Mouse (Mus musculus): ENCODE data around the gene Tmbim6. TPM values are rescaled to one million over a fixed set of nuclear protein-coding genes. Genes with fewer than 3 reads are reported as not detected.

Gene Tmbim6
- 100 to 1,000 TPM; 331 to 338 TPM for total RNA-seq (2021)

DNA sequence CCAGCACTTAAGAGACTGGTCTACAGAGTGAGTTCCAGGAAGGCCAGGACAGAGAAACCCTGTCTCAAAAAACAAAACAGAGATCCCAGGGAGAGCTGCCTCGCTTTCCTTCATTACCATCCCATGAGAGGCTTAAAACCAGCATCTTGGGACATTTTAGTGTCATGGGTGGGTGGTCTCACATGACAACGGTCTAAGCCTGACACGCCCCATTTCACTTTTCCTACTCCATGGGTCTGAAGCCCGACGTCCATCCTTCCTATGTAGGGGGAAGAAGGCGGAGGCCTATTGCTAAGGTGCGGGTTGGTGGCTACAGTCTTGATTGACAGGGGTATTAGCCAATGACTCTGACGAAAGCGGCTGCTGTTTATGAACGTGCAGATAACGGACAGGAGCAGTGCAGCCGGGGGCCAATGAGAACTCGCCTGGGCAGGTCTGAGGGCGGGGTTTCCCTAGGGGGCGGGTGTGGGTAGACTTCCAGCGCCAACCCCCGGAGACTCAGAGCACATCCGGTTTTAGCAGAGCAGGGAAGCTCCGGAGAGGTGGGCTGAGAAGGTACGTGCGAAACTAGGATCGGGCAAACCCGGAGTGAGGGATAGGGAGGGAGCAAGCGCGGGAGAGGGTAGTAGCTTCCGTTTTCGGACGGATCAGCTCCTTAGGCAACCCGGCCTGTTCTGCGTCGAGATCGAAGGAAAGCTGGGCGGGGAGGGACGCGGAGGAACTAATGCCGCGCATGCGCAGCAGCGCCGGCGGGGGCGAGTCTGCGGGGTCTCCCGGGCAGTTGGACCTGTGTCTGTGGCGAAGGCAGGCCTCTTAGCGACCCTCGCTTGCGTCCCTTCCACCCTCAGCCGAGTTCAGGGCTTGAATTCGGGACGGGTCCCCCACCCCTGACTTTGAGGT is at the start of gene Tmbim6:
TSS of gene Tmbim6 (plus strand) at position 397 of the 900 bp plus-strand sequence.
- intact Hi-C loops (cut with DNase I): no loop called here
- peak; percentile 99 to 100 for DNase-seq (ENCODE audit: low spot score in 2 of 2)

DNA sequence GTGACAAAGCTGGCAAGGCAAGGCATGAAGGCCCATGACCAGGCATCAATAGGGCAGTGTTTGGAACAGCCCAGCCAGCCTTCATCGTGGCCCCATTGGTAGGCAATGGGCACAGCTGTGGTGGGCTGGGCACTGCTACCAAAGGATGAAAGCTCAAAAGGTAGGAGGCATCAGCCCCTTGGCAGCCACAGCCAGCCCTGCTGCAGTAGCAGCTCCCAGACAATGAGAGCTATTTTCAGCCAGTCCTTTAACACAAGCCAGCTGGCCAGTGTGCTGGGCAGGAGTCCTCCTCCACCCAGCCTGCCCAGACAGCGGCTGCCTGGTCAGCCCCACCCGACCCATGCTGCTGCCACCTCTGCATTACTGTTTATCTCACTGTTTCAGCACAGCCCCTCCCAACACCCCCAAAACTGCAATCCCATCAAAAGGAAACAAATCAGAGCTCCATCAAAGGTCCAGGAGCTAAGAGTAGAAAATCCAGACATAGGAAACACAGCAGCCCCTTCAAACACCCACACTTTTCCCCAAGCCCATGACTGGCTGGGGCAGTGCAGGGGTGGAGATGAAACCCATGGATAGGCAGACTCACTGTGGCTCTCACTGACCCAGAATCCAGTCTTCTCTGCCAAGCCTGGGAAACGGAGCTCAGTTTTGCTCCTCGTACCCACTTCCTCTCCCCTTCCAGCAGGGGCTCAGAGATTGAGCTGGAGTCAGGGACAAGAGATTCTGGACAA is 49.1 kb upstream of the Tmbim6 start:
- intact Hi-C loops (cut with DNase I): loop anchor here (2.0 kb wide), 1 partner anchor 17 kb away; no protein-coding TSS in a partner anchor
- DNase-seq (ENCODE audit: low spot score in 2 of 2): peak; percentile 60 to 83

DNA sequence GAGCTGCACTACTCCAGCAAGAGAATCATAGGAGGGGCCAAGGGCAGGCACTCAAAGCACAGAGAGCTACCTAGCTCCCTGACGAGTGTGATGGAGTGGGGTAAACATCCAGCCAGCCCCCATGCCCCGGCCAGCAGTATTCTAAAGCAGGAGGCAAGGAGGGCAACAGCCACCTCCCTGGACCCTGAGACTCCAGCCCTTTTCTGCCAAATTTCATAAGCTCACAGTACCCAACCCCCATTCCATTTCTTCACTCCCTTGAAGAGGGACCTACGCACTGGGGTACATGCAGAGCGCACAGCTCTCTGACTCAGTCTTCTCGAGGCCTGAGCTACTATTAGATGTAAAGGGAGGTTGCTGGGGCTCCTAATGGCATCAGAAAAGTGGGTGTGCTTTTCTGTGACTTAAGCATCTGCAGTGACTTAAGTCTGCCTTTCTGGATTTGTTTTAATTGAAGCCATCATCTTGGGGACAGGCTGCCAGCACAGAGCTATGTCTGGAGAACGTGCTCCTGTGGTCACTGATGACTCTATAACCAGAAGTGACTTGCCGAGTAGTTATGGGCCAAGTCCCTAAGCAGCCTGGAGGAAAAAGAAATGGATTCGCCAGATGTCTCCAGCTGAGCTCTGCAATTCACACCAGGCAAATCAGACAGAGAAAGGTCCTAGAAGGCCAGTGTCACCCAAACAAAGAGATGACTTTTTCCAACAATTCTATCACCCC is 48.4 kb upstream of the Tmbim6 start:
- intact Hi-C loops (cut with DNase I): no loop called here
- no peak for DNase-seq (ENCODE audit: low spot score in 2 of 2)

DNA sequence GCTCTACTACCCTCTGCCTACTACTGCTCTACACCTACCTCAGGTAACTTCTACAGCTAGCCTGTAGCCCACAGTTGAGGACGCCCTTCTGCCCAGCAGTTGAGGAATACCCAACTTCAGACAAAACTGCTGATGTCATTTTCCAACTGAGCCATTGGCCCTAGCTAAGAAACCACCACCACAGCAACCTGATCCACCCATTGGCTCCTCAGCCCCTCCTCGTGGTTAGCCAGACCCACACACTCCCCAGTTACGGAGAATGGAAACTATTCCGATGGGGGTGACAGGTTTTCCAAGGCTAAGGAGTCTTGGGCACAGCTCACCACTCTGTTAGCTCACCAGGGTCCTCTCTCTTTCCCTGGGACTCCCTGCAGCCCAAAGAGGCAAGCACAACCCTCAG is 47.7 kb upstream of the Tmbim6 start:
- intact Hi-C loops (cut with DNase I): no loop called here
- no peak for DNase-seq (ENCODE audit: low spot score in 2 of 2)

DNA sequence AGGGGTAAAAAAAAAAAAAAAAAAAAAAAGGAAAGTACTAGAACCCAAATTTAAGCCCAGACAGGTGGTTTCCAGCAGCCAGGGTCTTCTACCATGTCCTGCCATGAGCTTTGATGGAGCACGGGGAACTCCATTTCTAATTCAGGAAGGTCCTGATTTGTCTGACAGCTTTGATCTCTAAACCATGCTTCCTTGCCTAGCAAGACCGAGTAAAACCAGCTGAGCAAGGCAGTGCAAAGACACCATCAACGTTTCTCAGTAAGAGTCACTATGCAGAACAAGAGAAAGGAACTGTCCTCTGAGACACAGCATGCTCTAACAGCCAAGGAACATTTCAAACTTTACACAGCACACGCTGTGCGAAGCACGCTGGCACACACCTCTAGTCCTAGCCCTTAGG is 41.1 kb upstream of the Tmbim6 start:
- intact Hi-C loops (cut with DNase I): no loop called here
- DNase-seq (ENCODE audit: low spot score in 2 of 2): no peak

DNA sequence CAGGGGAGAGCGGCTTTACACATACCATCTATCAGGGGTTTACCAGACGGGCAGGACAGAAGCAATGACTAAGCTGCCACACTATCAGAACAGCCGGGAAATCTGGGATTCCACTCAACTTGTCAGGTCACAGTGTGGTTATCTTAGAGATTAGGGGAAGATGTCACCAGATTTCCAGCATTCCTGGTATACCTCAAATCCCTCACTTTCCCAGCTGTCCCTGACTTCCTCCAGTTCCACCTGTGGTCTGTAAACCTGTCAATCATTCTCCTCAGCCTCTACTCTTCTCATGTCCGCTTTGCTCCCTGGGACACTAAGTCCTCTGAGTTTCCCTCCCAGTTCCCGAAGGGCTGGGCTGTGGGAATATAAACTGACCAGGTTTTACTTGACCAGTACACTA is 40.4 kb upstream of the Tmbim6 start:
- DNase-seq (ENCODE audit: low spot score in 2 of 2): no peak
- intact Hi-C loops (cut with DNase I): no loop called here

DNA sequence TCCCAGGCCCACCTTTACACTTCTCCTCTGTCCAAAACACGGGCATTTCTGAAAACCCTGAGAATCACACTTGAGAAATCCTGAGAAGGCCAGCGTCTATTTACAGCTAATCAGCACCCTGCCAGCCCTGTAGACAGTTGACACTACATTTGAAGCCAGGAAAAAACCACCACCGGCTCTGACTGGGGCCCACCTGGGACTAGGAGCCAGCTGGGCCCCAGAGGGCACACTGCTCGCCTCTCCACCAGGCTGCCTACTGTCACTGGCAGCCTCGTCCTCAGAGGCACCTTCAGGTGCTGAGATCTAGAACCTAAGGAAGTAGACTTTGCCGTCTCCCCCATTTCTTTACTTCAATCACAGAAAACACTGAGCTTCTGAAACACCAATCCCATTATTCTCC is 37.0 kb upstream of the Tmbim6 start:
- DNase-seq (ENCODE audit: low spot score in 2 of 2): no peak
- intact Hi-C loops (cut with DNase I): no loop called here

DNA sequence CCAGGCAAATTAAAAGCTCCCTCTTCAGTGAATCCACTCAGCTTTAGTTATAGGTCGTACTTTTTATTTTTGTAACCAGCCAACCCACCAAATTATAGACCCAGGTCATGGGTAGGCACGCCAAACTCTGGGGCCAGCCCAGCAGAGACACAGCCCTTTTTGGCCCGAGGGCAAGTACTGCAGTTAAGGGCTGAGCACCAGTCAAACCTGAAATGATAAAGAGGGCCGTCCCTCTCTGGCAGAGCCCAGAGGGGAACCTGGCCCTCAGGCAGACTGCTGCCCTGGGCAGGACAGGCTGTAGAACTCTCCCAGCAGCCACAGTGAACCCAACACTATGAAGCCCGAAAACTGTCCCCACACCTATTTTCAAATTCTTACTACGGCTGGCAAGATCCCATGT is 36.2 kb upstream of the Tmbim6 start:
- no peak for DNase-seq (ENCODE audit: low spot score in 2 of 2)
- intact Hi-C loops (cut with DNase I): no loop called here

DNA sequence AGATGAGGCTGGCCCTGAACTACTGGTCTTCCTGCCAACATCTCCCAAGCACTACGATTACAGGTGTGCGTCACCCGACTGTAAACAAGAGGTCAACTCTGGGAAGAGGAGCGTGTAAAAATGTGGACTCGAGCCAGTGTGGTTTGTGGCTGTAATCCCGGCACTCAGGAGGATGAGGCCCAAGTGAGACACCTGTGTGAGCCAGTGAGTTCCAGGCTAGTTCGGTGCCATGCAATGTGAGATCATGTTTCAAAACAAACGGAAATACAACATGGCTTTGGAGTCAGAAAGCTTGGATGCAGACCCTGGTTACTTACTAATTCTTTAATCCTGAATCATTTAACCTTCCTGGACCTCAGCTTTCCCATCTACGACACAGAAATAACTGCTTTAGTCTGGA is 33.7 kb upstream of the Tmbim6 start:
- no peak for DNase-seq (ENCODE audit: low spot score in 2 of 2)
- intact Hi-C loops (cut with DNase I): no loop called here

DNA sequence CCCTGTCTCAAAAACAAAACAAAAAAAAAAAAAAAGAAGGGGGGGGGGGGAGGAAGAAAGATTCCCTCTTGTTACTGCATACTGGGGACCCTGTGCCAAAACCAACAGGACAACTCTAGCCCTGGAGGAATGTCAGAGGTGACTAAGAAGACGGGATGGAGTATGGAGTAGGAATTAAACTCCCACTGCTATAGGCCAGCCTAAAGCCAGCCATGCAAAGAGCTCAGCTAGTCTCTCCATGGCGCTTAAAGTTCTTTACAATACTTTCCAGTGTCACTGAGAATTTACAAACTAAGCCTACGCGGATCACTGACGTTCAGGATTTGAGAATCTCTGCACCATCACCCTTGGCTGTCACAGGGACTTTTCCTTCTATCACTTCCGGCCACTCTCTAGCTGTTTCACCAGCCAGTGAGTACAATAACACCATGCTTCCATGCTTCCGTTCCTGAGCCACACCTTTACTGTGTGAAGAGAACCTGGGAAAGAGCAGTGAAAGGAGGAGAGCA is 28.6 kb upstream of the Tmbim6 start:
- no peak for DNase-seq (ENCODE audit: low spot score in 2 of 2)
- intact Hi-C loops (cut with DNase I): no loop called here

DNA sequence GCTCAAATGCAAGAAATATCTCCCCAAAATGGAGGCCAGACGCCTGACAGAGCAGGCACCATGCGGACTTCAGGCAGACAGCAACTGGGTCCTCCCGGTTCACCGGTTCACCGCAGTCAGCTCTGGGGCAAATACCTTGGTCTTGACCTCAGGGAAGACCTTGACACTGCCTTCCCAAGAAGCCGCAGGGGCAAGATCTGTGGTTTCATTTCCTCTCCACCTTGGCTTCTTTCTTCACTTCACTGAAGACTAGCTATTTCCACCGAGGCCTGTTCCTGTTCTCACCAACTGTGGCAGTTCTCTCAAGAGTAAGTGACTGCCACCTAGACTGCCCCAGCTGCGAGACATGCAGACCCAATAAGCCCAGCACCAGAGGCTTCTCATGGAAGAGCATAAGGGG is 27.8 kb upstream of the Tmbim6 start:
- no peak for DNase-seq (ENCODE audit: low spot score in 2 of 2)
- intact Hi-C loops (cut with DNase I): no loop called here

DNA sequence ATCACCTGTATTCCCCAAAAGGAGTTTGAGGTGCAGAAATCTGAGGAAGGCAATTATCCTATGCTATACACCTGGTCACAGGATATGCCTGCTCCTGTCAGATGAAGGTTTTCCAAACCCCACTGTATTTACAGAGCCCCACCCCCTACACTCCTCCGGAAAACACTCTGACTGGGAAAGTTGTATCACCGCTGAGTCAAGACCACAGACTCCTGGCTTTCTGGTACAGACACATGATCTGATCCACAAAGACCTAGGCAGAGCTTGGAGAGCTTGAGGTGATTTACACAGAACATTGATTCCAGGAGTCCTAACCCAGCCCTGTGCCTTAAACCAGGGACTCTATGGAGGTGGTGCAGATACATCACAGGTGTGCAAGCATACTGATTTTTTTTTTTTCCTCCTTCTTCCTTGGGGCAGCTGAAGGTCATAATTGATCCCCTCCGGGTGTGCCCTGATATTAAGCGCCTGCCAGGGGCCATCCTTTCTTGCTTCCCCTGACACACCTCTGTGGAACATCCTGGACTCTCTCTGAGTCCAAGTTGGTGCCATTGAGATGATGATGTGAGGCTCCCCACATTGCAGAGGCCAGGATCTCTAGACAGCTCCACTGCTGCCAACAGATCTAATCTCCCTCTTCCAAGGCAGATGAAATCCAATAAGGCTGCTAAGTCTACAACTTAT is 24.0 kb upstream of the Tmbim6 start:
- intact Hi-C loops (cut with DNase I): no loop called here
- DNase-seq (ENCODE audit: low spot score in 2 of 2): no peak

DNA sequence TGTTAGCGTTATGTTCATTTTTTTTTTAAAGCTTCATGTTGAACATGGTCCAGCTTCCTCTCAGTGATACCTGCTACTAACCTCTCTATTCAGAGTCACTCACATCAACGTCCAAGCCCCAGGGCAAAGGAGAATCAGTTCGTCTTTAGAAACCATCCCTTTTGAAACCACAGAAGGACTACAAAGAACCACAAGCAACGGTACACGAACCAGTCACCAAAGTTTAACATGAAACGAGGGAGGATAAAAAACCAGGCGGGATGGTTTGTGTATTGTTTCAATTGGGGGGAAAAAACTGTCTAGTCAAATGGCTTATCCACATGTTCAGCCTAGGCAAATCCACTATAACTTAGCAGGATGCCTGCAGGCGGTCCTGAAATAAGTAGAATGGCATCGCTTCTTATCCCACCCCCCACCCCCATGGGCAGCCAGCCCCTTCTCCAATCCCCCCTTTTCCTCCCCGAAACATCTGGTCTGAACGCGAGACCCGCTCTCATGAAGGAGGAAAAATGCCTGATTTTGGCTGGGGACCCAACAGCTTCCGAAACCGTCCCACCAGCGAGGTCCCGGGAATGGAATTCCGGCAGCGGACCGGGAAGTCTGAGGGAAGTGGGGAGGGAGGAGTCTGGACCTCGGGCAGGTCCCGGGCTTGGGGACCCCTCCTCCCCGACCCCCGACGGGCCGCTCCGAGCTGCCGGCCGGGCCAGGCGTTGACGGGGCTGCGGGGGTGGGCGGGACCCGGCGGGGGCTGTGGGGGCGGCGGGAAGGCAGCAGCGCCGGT is 23.1 kb upstream of the Tmbim6 start:
- intact Hi-C loops (cut with DNase I): loop anchor here (2.0 kb wide), 2 partner anchors 37 to 53 kb away; no protein-coding TSS in a partner anchor
- no peak for DNase-seq (ENCODE audit: low spot score in 2 of 2)

DNA sequence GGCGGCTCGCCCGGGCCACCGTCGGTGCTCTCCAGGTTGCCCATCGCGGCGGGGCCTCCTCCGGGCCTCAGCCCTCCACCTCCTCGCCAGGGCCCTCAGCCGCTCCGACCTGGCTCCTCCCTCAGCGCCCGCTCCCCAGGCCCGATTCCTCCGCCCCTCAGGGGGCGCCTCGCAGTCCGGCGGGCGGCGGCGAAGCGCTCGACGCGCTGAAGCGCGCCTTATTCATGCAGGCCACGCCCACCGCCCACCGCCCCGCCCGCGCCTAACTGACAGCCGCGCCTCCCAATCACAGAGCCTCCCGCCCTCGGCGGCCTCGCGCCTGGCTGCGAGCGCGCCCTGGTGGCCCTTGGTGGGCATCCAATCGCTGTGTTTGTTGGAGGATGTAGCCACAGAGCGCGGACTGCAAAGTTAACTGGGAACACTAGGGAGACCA is 22.4 kb upstream of the Tmbim6 start, which contains the start of gene Fmnl3:
TSS of gene Fmnl3 (minus strand) at position 224 of the 433 bp plus-strand sequence.
- intact Hi-C loops (cut with DNase I): loop anchor here (2.0 kb wide), 2 partner anchors 37 to 53 kb away; no protein-coding TSS in a partner anchor
- peak; percentile 95 to 97 for DNase-seq (ENCODE audit: low spot score in 2 of 2)

DNA sequence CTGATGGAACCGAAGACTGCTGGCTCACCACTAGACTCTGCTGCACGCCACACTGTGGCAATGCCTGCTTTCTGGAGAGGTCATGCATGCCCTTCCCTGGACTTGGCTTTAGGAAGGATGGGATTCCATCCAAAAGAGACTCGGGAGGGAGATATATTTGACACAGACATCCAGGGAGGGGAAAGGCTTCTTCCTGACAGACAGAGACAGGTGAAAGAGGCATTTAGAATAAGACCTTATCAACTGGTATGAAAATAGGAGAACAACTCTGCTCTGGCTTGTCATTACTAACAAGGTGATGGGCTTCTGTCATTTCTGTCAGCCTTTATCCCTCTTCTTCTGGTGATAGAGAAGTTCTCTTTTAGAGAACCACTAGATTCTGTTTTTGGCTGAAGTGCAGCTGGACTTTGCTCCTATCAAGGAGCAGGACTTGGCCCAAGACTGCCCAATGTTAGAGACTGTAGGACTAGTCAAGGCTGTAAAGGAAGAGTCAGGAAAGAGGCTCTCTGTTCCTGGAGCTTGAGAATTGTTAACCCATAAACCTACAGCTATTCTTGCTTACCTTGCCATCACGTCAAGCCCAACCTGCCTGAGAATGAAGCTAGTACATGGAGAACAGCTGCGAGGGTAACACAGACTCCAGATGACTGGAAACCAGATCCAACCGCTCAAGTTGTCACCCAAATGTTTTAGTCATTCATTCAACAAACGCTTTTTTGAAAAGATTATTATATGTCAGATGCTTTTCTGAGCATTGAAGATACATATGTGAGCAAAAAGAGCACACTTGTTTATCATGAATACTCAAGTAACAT is 20.9 kb upstream of the Tmbim6 start:
- DNase-seq (ENCODE audit: low spot score in 2 of 2): no peak
- intact Hi-C loops (cut with DNase I): loop anchor here (2.0 kb wide), 2 partner anchors 39 to 55 kb away; no protein-coding TSS in a partner anchor

DNA sequence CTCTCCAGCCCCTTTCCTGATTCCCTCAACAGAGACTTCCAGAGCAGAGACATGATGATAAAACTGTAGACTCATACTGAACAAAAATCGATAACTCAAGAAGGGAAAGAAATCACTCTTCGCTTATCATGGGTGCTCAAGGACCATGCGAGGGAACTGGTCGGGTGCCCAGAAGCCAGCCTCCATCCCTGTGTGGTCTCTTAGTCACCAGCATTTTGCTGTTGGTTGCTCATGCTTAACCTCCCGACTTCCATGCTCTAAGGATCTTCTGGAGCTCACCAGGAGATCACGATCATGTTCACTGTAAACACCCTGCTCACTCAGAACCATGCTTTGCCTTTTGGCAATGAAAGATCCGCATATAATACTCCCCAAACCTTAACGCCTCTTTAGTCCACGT is 19.9 kb upstream of the Tmbim6 start:
- intact Hi-C loops (cut with DNase I): no loop called here
- no peak for DNase-seq (ENCODE audit: low spot score in 2 of 2)

DNA sequence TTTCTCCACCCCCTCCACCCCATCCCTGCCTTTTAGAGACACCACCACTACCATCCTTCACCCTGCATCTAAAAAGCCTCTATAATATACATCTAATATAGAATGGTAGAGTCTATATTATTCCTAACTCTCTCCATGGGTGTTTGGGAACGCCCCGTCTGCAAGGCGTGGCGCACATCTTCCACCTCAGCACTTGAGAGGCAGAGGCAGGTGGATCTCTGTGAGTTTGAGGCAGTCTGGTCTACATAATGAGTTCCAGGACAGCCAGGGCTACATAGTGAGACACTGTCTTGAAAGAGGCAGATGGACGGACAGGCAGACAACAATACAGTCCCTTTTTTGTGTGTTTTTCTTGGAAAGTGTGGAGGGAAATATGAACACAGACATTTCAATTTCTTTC is 17.6 kb upstream of the Tmbim6 start:
- intact Hi-C loops (cut with DNase I): no loop called here
- no peak for DNase-seq (ENCODE audit: low spot score in 2 of 2)

DNA sequence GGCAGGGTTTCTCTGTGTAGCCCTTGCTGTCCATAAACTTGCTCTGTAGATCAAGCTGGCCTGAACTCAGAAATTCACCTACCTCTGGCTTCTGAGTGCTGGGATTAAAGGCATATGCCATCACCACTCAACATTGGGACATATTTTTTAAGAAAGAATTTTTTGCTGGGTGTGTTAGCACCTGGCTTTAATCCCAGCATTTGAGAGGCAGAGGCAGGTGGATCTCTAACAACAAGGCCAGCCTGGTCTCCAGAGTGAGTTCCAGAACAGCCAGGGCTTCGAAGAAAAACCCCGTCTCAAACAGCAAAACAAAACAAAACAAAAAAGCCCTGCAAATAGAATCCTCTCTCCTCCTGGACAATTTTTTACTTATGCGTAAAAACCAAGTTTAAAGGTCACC is 17.1 kb upstream of the Tmbim6 start:
- no peak for DNase-seq (ENCODE audit: low spot score in 2 of 2)

More for the DNA sequence above, 17.1 kb upstream of the Tmbim6 start:
- intact Hi-C loops (cut with DNase I): no loop called here

All from left cerebral cortex, postnatal 25 days (tissue).